Mouse (Mus musculus): ENCODE results near the gene Cldn16. TPM values are rescaled to one million over a fixed set of nuclear protein-coding genes. Genes with fewer than 3 reads are reported as not detected.

Cldn16 gene
- total RNA-seq, 2 experiments from 2014 or later: not detected

- no peak for DNase-seq (ENCODE audit: low spot score)
These were observed 69.4 kb downstream of the Cldn16 start for GRCm38 (mm10) chr16:26532287-26532686.

More at GRCm38 (mm10) chr16:26532287-26532686, 69.4 kb downstream of the Cldn16 start:
- intact Hi-C loops (cut with DNase I): no loop called here

Other genes with a start within 250 kb of the Cldn16 start
- gene Cldn1, start 91.3 kb upstream of the Cldn16 start, total RNA-seq (2021): under 1 TPM; 0.42 to 0.53 TPM
- not detected for gene Tmem207, start 63.6 kb downstream of the Cldn16 start, total RNA-seq (2021)
- gene Il1rap, start 118.6 kb downstream of the Cldn16 start, total RNA-seq (2021): 1 to 10 TPM; 3.6 to 4.0 TPM